Mouse (Mus musculus): ENCODE results near the gene Ptf1a.

Ptf1a gene

GRCm38 (mm10) chr2:19444931-19445831 lies at the start of gene Ptf1a:
Ptf1a (plus strand) TSS chr2:19445663.
- no peak for DNase-seq

- DNase-seq: no peak
Measured at GRCm38 (mm10) chr2:19405409-19405808, 40.1 kb upstream of the Ptf1a start.

- DNase-seq: no peak
Measured at GRCm38 (mm10) chr2:19406531-19406930, 38.9 kb upstream of the Ptf1a start.

GRCm38 (mm10) chr2:19414222-19414965 lies 31.1 kb upstream of the Ptf1a start:
- DNase-seq: peak; percentile 63 to 67

- peak; percentile 65 to 69 for DNase-seq
Measured at GRCm38 (mm10) chr2:19415063-19415521, 30.4 kb upstream of the Ptf1a start.

- DNase-seq: no peak
Measured at GRCm38 (mm10) chr2:19416066-19416465, 29.4 kb upstream of the Ptf1a start.

- no peak for DNase-seq
Measured at GRCm38 (mm10) chr2:19419686-19420345, 25.6 kb upstream of the Ptf1a start.

- DNase-seq: no peak
Measured at GRCm38 (mm10) chr2:19422226-19422625, 23.2 kb upstream of the Ptf1a start.

- no peak for DNase-seq
Measured at GRCm38 (mm10) chr2:19423086-19423485, 22.4 kb upstream of the Ptf1a start.

- DNase-seq: peak; percentile 58 to 62
Measured at GRCm38 (mm10) chr2:19429031-19429430, 16.4 kb upstream of the Ptf1a start.

GRCm38 (mm10) chr2:19429691-19430690 lies 15.5 kb upstream of the Ptf1a start:
- no peak for DNase-seq

GRCm38 (mm10) chr2:19430746-19431145 lies 14.7 kb upstream of the Ptf1a start:
- no peak for DNase-seq

- peak; percentile 47 for DNase-seq
Measured at GRCm38 (mm10) chr2:19431186-19431585, 14.3 kb upstream of the Ptf1a start.

- no peak for DNase-seq
Measured at GRCm38 (mm10) chr2:19431614-19432323, 13.7 kb upstream of the Ptf1a start.

- no peak for DNase-seq
Measured at GRCm38 (mm10) chr2:19444346-19444745, 1.1 kb upstream of the Ptf1a start.

- DNase-seq: no peak
Measured at GRCm38 (mm10) chr2:19445871-19446501, 523 bp downstream of the Ptf1a start.

- DNase-seq: no peak
Measured at GRCm38 (mm10) chr2:19446746-19447145, 1.3 kb downstream of the Ptf1a start.

- no peak for DNase-seq
Measured at GRCm38 (mm10) chr2:19448042-19448700, 2.7 kb downstream of the Ptf1a start.

- no peak for DNase-seq
Measured at GRCm38 (mm10) chr2:19449308-19449707, 3.8 kb downstream of the Ptf1a start.

GRCm38 (mm10) chr2:19452531-19453055 lies 7.1 kb downstream of the Ptf1a start:
- DNase-seq: no peak

Data from B cell, adult 2 months (primary cell).